Mouse (Mus musculus) kidney, postnatal 0 days (tissue): ENCODE measurements around the gene Catsper3. TPM values are rescaled to one million over a fixed set of nuclear protein-coding genes. Genes with fewer than 3 reads are reported as not detected.
A peak's percentile ranks its signal among the peaks of the same experiment; 100 is the strongest.

ENCODE experiments used
- ATAC-seq: fragments of 200-750 bp; cut with Nextera tagmentation; replicated peaks from 2 replicates; pipeline ENCODE4 v1.8.0; 2017; ENCODE audit warnings: low read depth, moderate number of reproducible peaks, moderate TSS enrichment, moderate library complexity; ENCODE audit not compliant: low FRiP score
- DNase-seq: peaks from one replicate; pipeline ENCODE4 v3.0.0-alpha.2; 2016; ENCODE audit warnings: low spot score
- H3K27ac ChIP-seq: fragments of 300-500 bp; sonication (generic); 2 replicates; pipeline ENCODE4 v1.5.1; 2014; ENCODE audit warnings: mild to moderate bottlenecking
- H3K27me3 ChIP-seq: fragments of 300-500 bp; sonication (generic); 2 replicates; pipeline ENCODE4 v1.6.1; 2014; ENCODE audit warnings: low read length, mixed read lengths; ENCODE audit not compliant: insufficient read depth
- H3K36me3 ChIP-seq: fragments of 300-500 bp; sonication (generic); 2 replicates; pipeline ENCODE4 v1.6.1; 2014; ENCODE audit warnings: low read length, mixed read lengths; ENCODE audit not compliant: insufficient read depth
- H3K4me1 ChIP-seq: fragments of 300-500 bp; sonication (generic); replicated peaks from 2 replicates; pipeline ENCODE4 v1.6.1; 2014; ENCODE audit warnings: antibody characterized with exemption, low read length, mixed read lengths; ENCODE audit not compliant: insufficient read depth
- H3K4me2 ChIP-seq: fragments of 300-500 bp; sonication (generic); 2 replicates; pipeline ENCODE4 v1.6.1; 2014; ENCODE audit warnings: mild to moderate bottlenecking, low read length, moderate library complexity, mixed read lengths
- H3K4me3 ChIP-seq: fragments of 300-500 bp; sonication (generic); replicated peaks from 2 replicates; pipeline ENCODE4 v1.5.1; 2014; ENCODE audit warnings: low read depth, low read length
- H3K9ac ChIP-seq: fragments of 300-500 bp; sonication (generic); 2 replicates; pipeline ENCODE4 v1.6.1; 2014; ENCODE audit warnings: low read depth, low read length
- H3K9me3 ChIP-seq: fragments of 300-500 bp; sonication (generic); replicated peaks from 2 replicates; pipeline ENCODE4 v1.6.1; 2016; ENCODE audit warnings: low read length, inconsistent platforms, mixed read lengths
- CTCF ChIP-seq: IDR thresholded peaks from 2 replicates; pipeline ENCODE4 v1.5.1; 2016; ENCODE audit warnings: antibody characterized with exemption, low read depth, mild to moderate bottlenecking, moderate library complexity
- WGBS: fragments of 180-500 bp; shearing (Covaris S2); extraction: QIAGEN DNeasy Blood & Tissue Kit; methylation state at CpG from one replicate; pipeline ENCODE4 v1.1.7; 2014; 5-methylcytosine and 5-hydroxymethylcytosine counted together
- polyA plus RNA-seq: library from polyadenylated mRNA; unstranded; fragments of >200 nt; fragmentation: Nextera tagmentation; extraction: Ambion mirVana; gene quantifications from 2 replicates; pipeline ENCODE4 v1.2.1, GENCODE M21; 2015

Catsper3 gene
- polyA plus RNA-seq, 1 experiment from 2014 or later = 0.14 TPM

DNA sequence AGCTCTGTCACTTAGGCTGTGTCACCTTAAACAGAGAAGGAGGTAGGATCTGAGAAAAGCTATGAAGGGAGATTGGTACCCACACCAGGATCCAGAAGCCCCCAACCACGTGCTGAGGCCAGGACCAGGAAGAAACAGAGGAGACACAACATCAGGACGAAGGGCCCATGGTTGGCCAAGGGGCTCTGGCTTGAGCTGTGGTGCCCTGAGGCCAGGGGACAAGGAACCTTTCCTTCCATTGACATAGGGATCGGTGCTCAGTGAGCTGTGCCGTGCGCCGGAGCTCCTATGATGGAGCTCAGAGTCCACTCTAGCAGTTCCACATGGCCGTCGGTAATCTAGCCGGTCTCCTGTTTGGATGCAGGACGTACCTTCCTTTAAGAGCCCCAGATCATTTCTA, 25.3 kb downstream of the Catsper3 start:
- no peak overlapping the region for H3K4me2 ChIP-seq
- no peak for DNase-seq
- no peak for TF ChIP-seq CTCF
- no peak overlapping the region for H3K4me3 ChIP-seq
- no peaks in the 10 kb centered on the region for H3K4me1 ChIP-seq
- H3K9ac ChIP-seq = no peak overlapping the region
- 87% methylated on average over 10 of the region's 10 CpGs for WGBS
- no peaks in the 10 kb centered on the region for H3K27me3 ChIP-seq
- no peaks in the 10 kb centered on the region for H3K9me3 ChIP-seq
- H3K27ac ChIP-seq = no peak overlapping the region
- ATAC-seq = no peak
- H3K36me3 ChIP-seq = no peaks in the 10 kb centered on the region

DNA sequence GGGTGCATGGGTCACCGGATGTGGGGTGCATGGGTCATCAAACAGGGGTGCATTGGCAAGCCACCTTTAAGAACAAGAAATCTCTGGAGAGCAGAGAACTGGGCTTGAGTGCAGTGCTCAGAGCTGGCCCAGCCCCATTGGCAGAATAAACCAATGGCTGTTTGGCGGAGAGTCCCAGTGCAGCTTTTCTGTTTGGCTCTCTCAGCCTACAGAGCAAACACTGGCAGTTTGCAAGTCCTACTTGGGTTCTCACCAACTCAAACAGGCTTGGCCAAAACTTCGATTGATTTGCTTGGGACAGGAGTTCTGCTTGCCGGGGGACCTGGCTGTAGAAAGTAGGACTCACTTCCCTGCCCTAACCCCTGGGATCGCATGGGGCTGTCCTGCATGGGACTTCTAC, 26.6 kb downstream of the Catsper3 start:
- Histone ChIP-seq H3K4me3 (no peak overlapping the region), H3K27me3 (no peaks in the 10 kb centered on the region; the same call in 1 of the 2 replicates), H3K9me3 (no peaks in the 10 kb centered on the region), H3K9ac (no peak overlapping the region), H3K36me3 (no peaks in the 10 kb centered on the region), H3K27ac (no peak overlapping the region), H3K4me2 (no peak overlapping the region), H3K4me1 (no peaks in the 10 kb centered on the region)
- no peak for DNase-seq
- ATAC-seq = no peak
- no peak for TF ChIP-seq CTCF
- 79% methylated on average over 5 of the region's 5 CpGs for WGBS

GRCm38 (mm10) chr13:55813490-55814016, 29.2 kb downstream of the Catsper3 start:
- Histone ChIP-seq H3K9ac (no peak overlapping the region), H3K4me2 (no peak overlapping the region), H3K9me3 (no peaks in the 10 kb centered on the region), H3K27ac (no peak overlapping the region), H3K4me3 (no peak overlapping the region), H3K27me3 (no peaks in the 10 kb centered on the region; the same call in 1 of the 2 replicates), H3K36me3 (no peaks in the 10 kb centered on the region), H3K4me1 (no peaks in the 10 kb centered on the region)
- ATAC-seq = no peak
- no peak for DNase-seq
- TF ChIP-seq CTCF = no peak
- WGBS = 50% methylated on average over 5 of the region's 5 CpGs

- TF ChIP-seq CTCF = no peak
- Histone ChIP-seq H3K4me1 (no peaks in the 10 kb centered on the region), H3K27me3 (no peaks in the 10 kb centered on the region; the same call in 1 of the 2 replicates), H3K4me3 (no peak overlapping the region), H3K27ac (no peak overlapping the region), H3K4me2 (no peak overlapping the region), H3K9ac (no peak overlapping the region), H3K9me3 (no peaks in the 10 kb centered on the region), H3K36me3 (no peaks in the 10 kb centered on the region)
- DNase-seq (no peak), ATAC-seq (no peak)
- WGBS = 82% methylated on average over 6 of the region's 6 CpGs
Observed at GRCm38 (mm10) chr13:55814834-55815233, 30.5 kb downstream of the Catsper3 start.

GRCm38 (mm10) chr13:55822499-55822898, 38.1 kb downstream of the Catsper3 start:
- Histone ChIP-seq H3K4me2 (no peak overlapping the region), H3K9ac (no peak overlapping the region), H3K27ac (no peak overlapping the region), H3K27me3 (peaks cover 49% of the 10 kb centered on the region), H3K4me1 (no peaks in the 10 kb centered on the region; the same call in 1 of the 2 replicates), H3K4me3 (no peak overlapping the region), H3K36me3 (no peaks in the 10 kb centered on the region), H3K9me3 (no peaks in the 10 kb centered on the region)
- no peak for TF ChIP-seq CTCF
- 67% methylated on average over 5 of the region's 5 CpGs for WGBS
- DNase-seq (no peak), ATAC-seq (no peak)

DNA sequence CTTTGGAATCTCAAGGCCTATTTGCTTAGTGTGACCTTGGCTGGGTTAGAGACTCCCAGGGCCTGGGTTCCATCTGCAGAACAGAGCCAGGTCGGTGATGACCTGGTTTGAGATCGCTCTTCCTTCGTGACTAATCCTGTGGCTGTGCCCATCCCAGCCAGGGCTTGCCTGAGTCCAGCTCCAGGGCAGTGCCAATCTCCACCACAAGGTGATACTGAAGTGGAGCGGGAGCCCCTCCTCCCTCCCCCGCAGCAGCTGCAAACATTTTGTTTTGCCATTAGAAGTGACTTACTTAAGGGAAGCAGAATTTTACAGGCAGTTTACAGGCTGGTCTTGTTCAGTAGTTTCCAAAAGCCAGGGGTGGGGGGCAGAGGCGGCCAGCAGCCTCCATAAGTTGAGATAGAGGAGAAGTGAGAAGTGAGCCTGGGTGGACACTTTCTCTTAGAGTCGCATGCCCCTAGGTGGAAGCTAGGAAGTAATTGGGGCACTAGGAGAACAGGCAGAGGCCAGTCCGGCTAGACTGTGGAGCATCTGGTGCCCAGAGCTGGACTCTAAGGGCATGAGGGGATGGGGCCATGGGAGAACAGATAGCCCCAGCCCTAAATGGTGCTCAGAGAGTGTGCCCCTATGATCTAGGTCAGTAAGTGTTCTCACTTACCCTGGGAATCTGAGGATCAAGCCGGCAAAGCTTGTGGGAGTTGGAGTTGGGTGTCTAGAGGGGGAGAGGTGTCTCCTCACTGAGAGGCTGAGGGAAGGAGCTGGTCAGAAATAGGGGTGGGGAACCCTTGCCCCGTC, 40.0 kb downstream of the Catsper3 start:
- WGBS = 12% methylated on average over 10 of the region's 10 CpGs
- no peak; the same call in 1 of the 2 replicates for ATAC-seq
- no peak overlapping the region for H3K4me2 ChIP-seq
- no peaks in the 10 kb centered on the region for H3K9me3 ChIP-seq
- DNase-seq = peak; percentile 46
- H3K9ac ChIP-seq = no peak overlapping the region
- peak; percentile 37 for TF ChIP-seq CTCF
- no peaks in the 10 kb centered on the region for H3K36me3 ChIP-seq
- H3K27ac ChIP-seq = no peak overlapping the region
- no peaks in the 10 kb centered on the region; the same call in 1 of the 2 replicates for H3K4me1 ChIP-seq
- H3K27me3 ChIP-seq = peaks cover 67% of the 10 kb centered on the region
- no peak overlapping the region for H3K4me3 ChIP-seq
